Mouse (Mus musculus): ENCODE data around the gene Hdac11.
"Not testable (repeated sequence)": the region's sequence is repeated elsewhere in the genome, so short reads cannot be mapped to it uniquely, and the experiment has no call there.

Gene Hdac11

DNA sequence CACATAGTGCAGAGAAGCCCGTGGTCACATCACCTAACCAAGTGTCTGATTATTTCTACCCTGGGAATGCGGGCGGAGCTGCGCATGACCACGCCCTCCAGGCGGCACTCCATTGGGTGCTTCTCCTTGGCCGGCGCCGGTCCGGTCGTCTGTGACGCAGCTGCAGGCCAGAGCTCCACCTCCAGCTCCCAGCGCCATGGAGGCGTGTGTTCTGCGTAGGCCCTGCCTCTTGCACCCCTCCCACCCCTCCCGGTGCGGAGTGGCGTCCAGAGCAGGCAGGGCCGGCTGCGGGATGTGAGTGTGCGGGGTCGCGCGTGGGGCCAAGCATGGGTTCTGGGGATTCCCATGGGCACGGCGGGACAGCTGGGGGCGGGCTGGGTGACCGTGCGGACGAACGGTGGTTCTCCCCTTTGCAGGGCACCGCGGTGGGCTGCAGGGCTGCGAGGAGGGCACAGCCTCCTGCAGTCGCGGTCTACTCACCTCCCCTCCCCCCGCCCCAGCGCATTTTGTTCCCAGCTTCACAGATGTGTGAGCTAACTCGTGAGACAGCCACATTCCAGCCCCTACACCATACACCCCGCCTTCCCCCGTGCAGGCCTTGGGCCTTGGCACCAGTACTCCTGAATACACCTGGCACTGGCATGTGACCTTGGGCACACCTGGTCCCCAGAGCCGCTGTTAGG, at the start of gene Hdac11:
TSS of gene Hdac11 (plus strand) at position 112 of the 683 bp plus-strand sequence.
- DNase-seq = peak; percentile 90 to 97

DNA sequence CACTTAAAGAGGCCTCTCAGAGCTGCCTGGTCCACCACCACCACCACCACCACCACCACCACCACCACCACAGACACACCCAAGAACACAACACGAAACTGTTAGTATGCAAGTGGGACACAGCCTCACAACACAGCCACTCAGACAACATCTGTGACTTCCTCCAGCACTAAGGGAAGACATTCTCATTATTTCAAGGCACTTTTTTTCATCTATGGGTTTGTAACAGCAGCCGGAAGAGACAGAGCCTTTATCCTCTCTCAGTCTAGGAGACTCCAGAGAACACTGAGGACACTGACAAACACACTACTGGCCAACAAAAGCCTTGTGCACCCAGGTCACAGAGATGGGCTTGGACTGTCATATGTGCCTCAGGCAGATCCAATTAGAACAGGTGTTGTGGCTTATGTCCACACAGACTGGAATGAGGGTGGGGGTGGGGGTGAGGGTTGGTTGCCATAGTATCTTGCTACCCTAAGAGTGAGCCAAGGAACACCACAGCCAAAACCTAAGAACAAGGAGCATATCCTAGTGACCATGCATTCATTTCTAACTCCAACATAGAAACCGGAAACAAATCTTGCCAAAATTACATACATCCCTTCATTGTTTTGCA, 48.1 kb upstream of the Hdac11 start:
- no peak for DNase-seq

DNA sequence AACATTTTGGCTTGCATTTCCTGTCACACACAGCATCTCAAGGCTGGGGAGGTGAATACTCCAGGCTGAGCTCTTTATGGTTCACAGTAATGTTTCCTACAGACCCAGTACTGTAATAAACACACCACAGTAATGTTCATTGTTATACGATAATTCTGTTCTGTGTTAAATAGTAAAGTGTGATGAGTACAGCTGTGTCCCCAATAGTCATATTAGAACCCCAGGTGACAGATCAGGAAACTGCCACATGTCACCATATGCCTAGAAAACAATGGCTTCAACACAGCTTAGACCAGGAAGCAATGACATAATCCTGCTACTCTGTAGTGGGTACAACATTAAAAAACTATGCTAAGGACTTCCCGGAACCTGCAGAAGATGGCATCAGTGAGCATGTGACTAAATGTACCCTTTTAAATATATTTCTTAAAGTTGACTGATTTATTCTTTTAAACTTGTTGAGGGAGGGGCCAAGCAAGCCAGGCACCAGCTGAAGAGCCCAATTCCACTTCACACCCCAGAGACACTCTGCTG, 47.5 kb upstream of the Hdac11 start:
- no peak for DNase-seq

DNA sequence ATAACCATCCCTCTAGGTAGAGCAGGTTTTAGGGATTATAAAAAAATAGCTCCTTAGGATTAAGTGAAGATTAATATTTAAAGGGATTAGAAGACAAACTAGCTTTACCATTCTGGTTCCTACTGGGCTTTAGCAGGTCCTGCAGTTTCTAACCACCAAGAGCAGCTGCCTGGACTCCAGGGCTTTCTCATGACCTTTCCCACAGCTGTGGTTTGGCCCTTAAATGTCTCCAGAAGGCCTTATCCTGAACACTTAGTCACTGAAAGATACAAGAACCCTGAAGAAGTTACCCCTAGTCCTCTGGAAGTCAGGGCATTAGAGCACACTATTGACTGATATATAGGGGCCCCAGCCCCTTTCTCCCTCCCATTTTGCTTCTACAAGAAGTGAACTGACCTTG, 47.0 kb upstream of the Hdac11 start:
- DNase-seq = no peak

DNA sequence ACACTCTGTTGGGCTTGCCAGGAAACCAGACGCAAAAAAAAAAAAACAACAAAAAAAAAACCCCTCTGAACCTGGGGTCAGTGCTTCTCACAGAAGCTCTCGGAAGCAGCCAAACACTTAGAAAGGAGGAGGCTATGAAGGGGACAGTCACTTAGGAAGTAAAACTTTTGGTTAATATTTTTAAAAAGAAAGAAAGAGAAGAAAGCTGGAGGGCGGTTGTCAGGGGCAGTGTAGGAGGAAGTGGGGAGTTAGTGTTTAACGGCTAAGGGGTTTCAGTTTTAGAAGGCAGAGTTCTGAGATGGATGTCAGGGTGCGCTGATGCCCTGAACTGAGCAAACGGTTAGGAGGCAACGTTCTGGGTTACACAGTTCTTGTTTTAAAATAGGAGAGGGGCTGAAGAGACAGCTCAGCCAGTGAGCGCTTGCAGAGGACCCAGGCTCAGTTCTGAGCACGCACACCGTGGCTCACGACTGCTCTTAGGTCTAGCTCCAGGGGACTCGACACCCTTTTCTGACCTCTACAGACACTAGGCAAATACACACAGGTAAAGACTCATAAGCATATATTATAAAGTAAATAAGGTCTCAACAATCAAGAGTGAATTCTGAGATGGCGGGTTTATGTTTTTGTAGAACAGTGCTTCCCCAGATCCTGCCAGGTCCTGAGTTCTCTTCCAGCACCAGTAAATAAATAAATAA, 46.0 kb upstream of the Hdac11 start:
- no peak for DNase-seq

DNA sequence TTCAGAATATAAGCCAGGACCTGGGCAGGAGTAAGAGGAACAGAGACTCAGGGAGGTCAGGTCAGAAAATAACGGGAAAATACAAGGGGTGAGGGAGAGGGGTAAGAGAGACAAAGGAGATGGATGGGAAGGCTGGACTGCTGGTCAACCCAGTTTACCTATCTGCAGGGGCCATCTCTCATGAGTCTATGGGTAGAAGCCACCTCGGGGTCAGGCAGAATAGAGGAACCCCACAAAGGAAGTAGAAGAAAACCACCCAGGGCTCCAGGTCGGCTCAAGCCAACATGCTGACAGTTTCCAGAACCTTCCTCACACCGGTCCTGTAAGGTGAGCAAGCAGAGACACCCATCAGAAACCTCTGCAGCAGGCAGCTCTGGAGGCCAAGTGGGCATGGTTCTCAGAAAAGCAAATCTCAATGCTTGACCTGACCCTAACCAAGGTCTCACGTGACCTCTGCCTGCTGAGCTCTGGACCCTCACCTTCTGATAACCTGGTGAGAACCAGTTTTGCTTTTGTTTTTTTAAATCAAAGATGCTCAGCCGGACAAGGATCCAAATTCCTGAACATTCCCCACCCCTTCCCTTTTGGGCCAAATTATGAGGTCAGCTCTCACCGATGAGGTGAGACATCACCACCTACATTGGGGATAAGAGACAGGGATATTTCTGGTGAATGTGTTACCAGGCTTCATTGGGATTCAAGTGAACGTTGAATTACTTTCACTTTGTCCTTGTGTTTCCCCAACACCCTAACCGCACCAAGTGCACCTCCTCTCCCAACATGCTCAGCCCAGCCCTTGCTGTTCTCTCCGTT, 45.1 kb upstream of the Hdac11 start:
- DNase-seq = no peak

DNA sequence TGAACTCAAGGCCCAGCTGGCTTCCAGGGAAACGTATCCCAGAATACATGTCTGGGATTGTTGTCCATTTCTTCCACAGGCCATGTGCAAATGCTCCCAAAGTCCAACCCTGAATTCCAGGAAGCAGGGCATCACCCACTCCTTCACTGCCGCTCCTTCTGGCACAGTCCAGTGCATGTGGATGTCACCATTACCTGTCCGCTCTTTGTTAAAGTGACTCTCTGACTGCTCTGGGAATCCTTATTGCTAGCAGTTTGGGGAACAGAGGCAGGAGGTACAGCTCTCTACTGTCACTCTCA, 44.6 kb upstream of the Hdac11 start:
- DNase-seq = no peak

DNA sequence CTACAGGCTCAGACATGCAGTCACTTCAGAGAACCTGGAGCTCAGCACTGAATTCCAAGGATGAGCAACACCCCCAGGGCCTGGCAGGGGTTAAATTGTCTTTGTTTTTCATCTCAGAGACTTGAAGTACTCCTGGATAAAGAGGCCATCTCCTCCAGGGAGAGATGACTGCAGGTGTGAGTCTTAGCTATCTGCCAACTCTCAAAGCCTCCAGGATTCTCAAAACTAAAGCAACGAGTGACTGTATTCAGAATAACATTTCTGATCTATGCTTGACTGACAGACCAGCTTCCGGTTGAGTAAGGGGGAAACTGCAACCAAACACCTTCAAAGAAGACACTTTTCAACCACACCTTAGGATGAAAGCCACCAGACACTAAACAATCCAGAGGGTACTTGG, 41.7 kb upstream of the Hdac11 start:
- no peak for DNase-seq

DNA sequence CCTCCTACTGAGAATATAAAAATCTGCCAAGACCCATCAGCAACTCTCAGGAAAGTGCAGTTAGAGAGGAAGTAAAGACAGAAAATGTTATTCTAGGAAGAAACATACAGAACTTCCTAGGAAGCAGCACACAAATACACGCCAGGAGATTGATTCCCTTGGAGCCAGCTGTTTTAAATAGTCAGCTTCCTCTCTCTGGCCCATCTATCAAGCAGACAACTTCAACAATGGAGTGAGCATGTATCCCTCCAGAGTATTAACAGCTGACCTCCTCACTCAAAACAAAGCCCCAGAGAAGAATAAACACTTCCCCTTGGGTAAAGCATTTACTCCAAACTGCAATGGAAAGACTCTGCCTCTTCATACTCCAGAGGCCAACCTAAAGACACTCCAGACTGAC, 41.3 kb upstream of the Hdac11 start:
- no peak for DNase-seq

DNA sequence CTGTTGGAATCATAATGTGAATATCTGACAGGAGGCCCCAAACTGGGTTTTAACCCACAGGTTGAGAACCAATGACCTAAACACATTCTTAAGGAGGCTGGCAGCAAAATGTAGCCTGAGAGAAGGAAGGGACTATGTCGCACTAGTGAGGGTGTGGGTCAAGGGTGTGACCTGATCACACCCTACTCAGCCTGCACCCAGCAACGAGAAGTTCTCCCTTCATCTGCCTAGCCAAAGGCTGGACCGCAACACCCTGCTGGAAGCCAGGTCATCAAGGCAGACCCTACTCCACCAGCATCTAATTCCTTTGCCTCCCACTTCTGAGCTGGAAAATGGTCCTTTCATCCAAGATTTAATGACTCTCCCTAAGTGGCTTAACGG, 40.6 kb upstream of the Hdac11 start:
- no peak for DNase-seq

DNA sequence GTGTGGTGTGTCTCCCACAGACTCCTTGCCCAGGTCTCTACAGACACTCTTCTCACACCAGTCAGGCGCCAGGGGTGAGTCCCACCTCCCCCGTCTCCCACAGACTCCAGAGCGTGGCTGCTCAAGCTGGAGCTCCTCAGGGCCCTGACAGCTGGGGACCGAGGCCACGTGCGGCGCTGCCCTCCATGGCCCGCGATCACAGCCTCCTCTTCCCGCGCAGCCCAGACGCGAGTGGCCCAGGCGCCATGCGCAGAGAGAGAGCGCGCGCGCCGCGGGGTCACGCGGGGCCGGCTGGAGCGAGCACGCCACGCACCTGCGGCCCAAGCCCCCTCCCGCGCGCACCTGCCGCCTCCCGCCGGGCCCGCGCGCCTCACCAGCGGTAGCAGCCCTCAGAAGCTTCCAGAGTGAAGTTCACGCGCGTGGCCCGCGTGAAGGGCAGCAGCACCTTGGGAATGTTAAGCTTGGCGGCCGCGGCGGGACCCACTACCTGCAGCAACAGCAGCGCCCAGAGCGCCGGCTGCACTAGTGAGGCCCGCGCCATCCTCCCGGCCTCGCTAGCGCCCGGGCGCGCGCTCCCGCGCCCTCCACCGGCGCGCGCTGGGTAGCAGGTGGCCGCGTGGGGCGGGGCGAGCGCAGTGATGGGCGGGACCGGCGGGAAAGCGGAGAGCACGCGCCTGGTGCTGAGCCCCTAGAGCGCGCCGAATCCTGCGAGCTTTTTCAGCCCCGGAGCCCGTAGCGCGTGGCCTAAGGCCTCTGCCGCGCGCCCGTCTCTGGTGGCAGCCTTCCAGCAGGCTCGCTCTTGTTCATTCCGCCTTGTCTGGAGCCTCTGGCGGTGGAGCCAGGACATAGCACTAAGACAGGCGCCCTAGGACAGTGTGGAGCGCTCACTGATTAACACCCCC, 40.0 kb upstream of the Hdac11 start, which contains the start of gene Nup210:
TSS of gene Nup210 (minus strand) at position 586 of the 902 bp plus-strand sequence.
- DNase-seq = peak; percentile 97 to 98

DNA sequence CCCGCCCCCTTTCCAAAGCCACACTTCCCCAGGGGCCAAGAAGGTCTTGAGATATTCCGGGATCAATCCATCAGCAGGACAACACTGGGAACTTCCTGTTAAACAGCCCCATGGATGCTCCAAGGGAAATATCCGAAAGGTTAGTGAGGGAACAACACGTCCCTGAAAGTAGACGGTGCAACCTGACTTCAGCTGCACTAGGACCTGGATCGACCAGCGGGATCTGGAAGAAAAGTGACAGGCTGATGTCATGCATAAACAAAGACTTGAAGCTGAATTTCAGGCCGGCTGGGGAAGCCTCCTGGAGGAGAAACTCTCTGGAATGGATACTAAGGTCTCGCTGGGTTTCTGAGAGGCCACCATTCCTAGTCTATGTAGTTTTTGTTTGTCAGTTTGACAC, 39.3 kb upstream of the Hdac11 start:
- peak in 1 of 2 experiments; percentile 56 for DNase-seq

DNA sequence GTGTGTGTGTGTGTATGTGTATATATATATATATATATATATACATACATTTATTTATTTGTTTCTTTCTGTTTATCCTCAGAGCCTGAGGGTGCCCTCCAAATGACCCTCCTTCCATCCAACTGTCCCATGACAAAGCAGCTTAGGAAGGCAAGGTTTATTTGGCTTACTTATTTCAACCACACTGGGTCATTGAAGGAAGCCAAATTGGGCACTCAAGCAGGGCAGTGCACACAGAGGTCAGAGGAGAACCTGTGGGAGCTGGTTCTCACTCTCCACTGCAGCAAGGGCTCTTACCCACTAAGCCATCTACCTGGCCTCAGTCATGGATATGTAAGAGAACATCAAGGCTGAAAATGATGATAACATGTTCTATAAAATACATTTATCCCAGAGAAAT, 37.9 kb upstream of the Hdac11 start:
- no peak for DNase-seq

DNA sequence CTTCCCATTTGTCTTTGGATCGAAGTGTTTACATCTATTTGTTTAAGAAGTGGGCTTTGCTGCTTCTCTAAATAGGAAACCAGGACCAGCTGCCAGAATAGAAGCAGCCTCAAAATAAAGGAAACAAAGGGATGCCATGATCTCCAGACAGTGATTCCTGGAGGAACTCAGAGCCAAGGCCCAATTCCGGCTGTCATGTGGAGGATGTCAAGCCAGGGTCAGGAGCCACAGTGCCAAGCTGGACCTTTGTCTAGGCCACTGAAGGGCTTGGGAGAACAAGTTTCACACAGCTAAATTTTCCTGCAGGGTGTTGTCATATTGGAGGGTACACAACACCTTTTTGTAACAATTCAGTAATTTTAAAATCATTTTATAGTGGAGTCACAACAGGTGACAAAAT, 36.3 kb upstream of the Hdac11 start:
- no peak for DNase-seq

DNA sequence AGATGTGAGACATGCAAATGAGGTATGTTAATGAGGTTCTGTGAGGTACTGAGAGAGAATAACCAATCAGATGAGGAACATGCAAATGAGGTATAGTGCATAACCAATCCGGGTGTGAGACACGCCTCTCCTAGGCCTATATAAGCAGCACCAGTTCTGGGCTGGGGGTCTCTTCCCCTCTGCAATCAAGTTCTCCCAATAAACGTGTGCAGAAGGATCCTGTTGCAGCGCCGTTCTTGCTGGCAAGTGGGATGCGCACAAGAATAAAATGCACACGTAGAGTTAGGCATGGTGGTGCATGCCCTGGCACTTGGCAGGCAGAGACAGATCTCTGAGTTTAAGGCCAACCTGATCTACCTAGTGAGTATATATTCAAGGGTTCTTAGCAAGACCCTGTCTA, 35.4 kb upstream of the Hdac11 start:
- DNase-seq = not testable (repeated sequence)

DNA sequence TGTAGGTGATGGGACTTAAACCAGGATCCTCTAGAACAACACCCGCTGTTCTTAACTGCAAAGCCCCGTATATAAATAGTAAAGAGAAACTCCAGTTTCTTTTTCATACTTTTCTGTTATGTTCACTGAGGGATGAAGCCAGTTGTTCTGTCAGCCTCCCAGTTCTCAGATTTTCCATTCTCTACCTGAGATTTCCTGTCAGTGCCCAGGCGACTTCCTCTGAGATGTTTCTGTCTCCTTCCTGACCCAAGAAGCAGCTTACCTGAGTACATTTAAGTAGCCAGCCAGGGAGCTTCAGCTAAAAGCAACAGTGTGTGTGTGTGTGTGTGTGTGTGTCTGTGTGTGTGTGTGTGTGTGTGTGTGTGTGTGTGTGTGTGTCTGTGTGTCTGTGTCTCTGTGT, 33.0 kb upstream of the Hdac11 start:
- no peak for DNase-seq

DNA sequence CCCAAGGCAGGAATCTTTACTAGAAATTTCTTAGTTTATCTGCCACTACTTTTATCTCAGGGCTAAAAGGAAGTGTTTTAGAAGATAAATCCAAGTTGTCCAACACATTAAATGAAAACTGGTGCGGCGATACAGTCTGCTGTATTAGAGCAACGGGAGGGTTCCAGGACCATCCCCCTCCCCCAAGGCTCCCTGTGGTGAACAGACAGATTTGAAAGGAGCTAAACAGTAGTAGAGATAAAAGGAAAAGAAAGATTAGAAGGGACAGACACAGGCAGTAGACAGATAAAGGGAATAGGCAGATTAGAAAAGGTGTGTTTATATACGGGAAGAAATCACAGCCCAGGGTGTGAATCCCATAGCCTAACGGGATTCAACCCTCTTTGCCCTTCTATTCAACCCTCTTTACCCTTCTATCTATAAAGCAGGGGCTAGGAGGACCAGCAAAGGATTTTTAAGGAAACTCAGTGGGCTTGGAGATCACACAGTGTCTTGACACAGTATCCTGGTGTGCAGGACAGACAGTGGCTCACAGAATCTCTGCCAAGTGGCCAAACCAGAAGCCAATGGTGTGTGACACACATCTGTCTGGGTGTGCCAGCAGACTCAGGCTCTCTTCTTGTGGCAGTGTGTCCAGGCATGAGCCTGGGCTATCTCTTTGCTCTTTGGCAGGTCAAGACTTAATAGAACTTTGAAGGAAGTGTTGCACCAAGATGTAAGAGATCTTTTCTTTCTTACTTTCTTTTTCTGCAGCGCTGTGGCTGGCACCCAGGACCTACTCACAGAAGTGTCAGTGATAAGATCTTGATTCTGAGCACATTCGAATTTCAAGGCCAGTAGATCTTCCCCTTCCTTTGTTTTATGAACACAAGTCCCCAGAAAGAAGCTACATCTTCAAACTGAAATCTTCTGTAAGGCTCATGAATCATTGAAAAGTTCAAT, 31.9 kb upstream of the Hdac11 start:
- DNase-seq = no peak

DNA sequence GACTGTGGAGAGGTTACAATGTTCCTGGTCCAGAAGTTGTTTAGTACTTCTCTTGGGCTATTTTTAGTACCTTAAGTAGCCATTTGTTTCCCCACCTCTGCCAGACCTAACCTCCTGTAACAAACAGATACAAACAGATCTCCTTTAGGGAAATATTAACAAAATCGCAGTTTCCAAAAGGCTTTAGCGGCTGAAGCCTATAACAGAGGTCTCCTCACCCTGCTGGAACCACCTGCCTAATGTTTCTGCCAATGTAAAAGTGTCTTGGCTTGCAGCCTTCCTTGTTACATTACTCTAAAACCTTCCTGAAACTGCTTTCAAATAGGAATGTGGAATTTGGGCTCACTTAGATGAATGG, 31.3 kb upstream of the Hdac11 start:
- DNase-seq = no peak

DNA sequence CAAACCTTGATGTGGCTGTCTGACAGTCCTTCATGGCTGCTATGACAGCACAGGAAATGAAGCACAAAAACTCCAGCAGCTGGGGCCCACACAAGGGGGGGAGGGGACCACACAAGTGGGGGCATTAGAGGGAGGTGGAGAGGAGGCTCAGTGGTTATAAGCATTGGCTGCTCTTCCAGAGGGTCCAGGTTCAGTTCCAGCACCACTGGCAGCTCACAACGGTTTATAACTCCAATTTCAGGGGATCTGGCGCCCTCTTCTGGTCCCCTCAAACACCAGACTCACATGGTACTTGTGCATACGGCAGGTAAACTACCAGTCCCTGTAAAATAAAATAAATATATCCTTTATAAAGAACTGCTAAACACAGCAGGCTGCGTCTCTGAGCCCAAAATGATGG, 27.5 kb upstream of the Hdac11 start:
- DNase-seq = no peak

DNA sequence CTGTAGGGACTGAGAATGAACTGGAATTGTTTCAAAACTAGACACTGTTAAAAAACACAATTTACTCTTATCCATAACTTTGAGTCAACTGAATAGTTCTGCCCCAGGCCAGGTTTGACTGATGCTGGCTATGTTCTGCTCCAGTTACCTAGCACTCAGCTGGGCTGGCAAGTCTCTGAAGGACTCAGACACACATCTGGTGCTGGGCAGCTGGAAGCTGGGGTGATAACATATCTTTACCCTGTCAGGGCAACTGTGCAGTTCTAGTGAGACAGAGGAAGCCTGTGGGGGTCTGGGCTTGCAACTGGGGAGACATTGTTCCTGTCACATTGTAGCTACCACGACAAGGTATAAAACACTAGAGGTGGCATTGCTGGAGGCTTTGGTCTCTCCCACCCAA, 25.6 kb upstream of the Hdac11 start:
- DNase-seq = no peak

DNA sequence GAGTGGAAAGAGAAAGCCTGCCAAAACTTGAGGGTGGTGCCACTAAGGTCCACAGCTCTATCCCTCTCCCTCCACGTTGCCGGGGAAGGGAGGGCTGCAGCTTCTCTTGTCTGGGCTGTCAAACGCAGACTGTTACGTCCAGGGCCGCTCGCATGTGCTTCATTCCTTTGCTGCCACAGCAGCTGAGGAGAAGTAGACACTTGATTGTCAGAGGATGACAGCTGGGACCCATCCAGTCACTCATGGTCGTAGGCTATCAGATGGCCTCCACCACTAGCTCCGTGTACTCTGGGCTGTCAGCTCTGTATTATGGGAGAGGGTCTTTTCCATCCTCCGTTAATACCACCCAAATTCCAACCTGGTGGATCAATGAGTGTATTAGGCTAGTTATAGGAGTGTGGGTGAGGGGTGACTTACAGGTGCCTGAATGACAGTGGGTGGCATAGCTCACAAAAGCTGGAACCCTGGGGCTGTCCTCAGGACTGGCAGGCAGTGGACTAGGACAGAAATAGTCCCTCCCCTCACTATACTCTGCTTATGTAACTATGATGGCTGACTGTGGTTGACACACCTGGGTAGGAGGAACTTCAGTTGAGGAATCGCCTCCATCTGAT, 19.0 kb upstream of the Hdac11 start:
- DNase-seq = no peak
